Mouse (Mus musculus) central nervous system, embryonic 11.5 days (tissue): ENCODE data around the gene Exosc7. TPM values are rescaled to one million over a fixed set of nuclear protein-coding genes. Genes with fewer than 3 reads are reported as not detected.

Source experiments
- polyA plus RNA-seq: library from polyadenylated mRNA; depleted of rRNA; stranded (reverse); fragments of >200 nt; gene quantifications from 2 replicates; pipeline ENCODE4 v1.2.3, GENCODE M21; 2012; rRNA removed

The Exosc7 gene
- polyA plus RNA-seq, result 113 and 177 TPM in 2 replicates

GRCm38 (mm10) chr9:123112805-123113521 is at the start of gene Exosc7, which contains the start of gene Zdhhc3:
TSS of gene Exosc7 (plus strand) at chr9:123113215.
TSS of gene Zdhhc3 (minus strand) at chr9:123113205.

DNA sequence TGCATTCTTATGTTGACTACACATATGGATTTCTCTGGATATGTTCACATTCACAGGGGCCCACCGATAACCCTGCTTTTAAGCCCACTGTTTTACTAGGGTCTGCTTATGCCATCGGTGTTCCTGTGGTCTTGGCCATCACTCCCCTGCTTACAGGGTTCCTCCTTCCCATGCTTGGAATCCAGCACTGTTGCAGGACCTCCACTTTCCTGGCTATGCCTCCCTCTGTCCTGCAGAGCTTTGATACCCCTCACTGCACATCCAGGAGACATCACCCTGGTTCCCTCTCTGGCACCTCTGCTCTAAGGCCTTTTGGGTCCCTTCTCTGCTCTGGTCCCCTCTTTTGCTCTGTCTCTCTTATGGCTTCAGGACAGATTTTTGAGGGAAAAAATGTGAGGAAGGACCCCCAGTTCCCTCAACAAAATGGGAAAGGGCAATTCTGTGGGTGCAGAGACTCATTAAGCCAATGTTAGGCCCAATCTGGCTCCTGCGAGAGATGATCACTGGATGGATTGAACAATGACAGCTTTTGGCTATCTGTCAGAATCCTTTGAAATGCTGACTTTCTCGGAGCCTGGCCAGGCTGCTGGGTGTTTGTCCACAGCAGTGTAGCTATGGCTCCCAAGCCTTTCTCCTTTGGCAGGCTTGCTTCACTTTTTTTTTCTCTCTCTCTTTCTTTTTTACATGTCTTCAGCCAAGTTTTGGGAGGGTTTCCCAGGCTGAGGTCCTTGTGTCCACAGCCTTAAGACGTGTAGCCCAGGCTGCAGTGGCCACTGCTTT is 37.4 kb downstream of the Exosc7 start, which contains the start of gene Clec3b:
Gene Clec3b (plus strand): TSS at position 706 of the 780 bp plus-strand sequence.

Other genes with a start within 250 kb of the Exosc7 start
- gene Zfp445, start 247.2 kb upstream of the Exosc7 start, polyA plus RNA-seq, result 103 and 144 TPM in 2 replicates
- gene Zkscan7, start 227.5 kb upstream of the Exosc7 start, polyA plus RNA-seq, result 7.9 and 9.0 TPM in 2 replicates
- 21.0 and 22.5 TPM in 2 replicates for gene Zfp105, start 190.1 kb upstream of the Exosc7 start, polyA plus RNA-seq
- 7.6 and 19.4 TPM in 2 replicates for gene 1110059G10Rik, start 162.2 kb upstream of the Exosc7 start, polyA plus RNA-seq
- 78.3 and 108 TPM in 2 replicates for gene Kif15, start 162.2 kb upstream of the Exosc7 start, polyA plus RNA-seq
- gene Tmem42, start 91.9 kb upstream of the Exosc7 start, polyA plus RNA-seq, result 8.0 and 12.5 TPM in 2 replicates
- gene Tgm4, start 78.5 kb upstream of the Exosc7 start, polyA plus RNA-seq, result 0.20 and 0.26 TPM in 2 replicates
- gene Zdhhc3, start within 50 bp of the Exosc7 start, polyA plus RNA-seq, result 42.7 and 65.2 TPM in 2 replicates
- 0.73 and 1.0 TPM in 2 replicates for gene Clec3b, start 37.7 kb downstream of the Exosc7 start, polyA plus RNA-seq
- gene Cdcp1, start 102.8 kb downstream of the Exosc7 start, polyA plus RNA-seq, result 0.31 and 1.2 TPM in 2 replicates
- gene Tmem158, start 147.5 kb downstream of the Exosc7 start, polyA plus RNA-seq, result 8.2 and 8.9 TPM in 2 replicates